Mouse (Mus musculus): Measurements from ENCODE around the gene Fez2. TPM values are rescaled to one million over a fixed set of nuclear protein-coding genes. Genes with fewer than 3 reads are reported as not detected.

Fez2 gene
- total and polyA plus RNA-seq, 2 experiments, result 18.2 to 28.9 TPM

GRCm38 (mm10) chr17:78440771-78441170 lies 22.8 kb upstream of the Fez2 start:
- Histone ChIP-seq H3K4me3 (ENCODE audit: insufficient read depth, low read depth, low read length) (no peak overlapping the region), H3K27me3 (ENCODE audit: control insufficient read depth, insufficient read depth, low read length) (no peaks in the 10 kb centered on the region), H3K36me3 (ENCODE audit: control insufficient read depth, insufficient read depth, low read length) (no peaks in the 10 kb centered on the region), H3K4me1 (ENCODE audit: control insufficient read depth, insufficient read depth, low read length) (no peaks in the 10 kb centered on the region), H3K79me2 (ENCODE audit: control insufficient read depth, insufficient read depth, low read length) (no peaks in the 10 kb centered on the region), H3K9ac (ENCODE audit: low read depth, low read length) (no peak overlapping the region), H3K27ac (replicated peaks; ENCODE audit: insufficient read depth, low read depth, low read length) (no peak overlapping the region)
- DNase-seq (ENCODE audit: extremely low read depth, low read depth, low spot score), result no peak
- no peak for TF ChIP-seq POLR2A (IDR thresholded peaks at IDR 0.05; ENCODE audit: extremely low read depth, insufficient read depth, low read length)
- TF ChIP-seq CTCF (IDR thresholded peaks at IDR 0.05; ENCODE audit: low read depth, low read length), result no peak
- 93% methylated on average over 2 of the region's 2 CpGs for WGBS

- DNase-seq (ENCODE audit: extremely low read depth, low read depth, low spot score), result no peak
- TF ChIP-seq CTCF (IDR thresholded peaks at IDR 0.05; ENCODE audit: low read depth, low read length) (no peak), POLR2A (IDR thresholded peaks at IDR 0.05; ENCODE audit: extremely low read depth, insufficient read depth, low read length) (no peak)
- Histone ChIP-seq H3K27ac (replicated peaks; ENCODE audit: insufficient read depth, low read depth, low read length) (no peak overlapping the region), H3K27me3 (ENCODE audit: control insufficient read depth, insufficient read depth, low read length) (no peaks in the 10 kb centered on the region), H3K9ac (ENCODE audit: low read depth, low read length) (no peak overlapping the region), H3K36me3 (ENCODE audit: control insufficient read depth, insufficient read depth, low read length) (no peaks in the 10 kb centered on the region), H3K79me2 (ENCODE audit: control insufficient read depth, insufficient read depth, low read length) (no peaks in the 10 kb centered on the region), H3K4me1 (ENCODE audit: control insufficient read depth, insufficient read depth, low read length) (no peaks in the 10 kb centered on the region), H3K4me3 (ENCODE audit: insufficient read depth, low read depth, low read length) (no peak overlapping the region)
- 92% methylated on average over 4 of the region's 4 CpGs for whole genome bisulfite sequencing
These were observed 19.2 kb upstream of the Fez2 start for GRCm38 (mm10) chr17:78437161-78437560.

GRCm38 (mm10) chr17:78435661-78436060 lies 17.7 kb upstream of the Fez2 start:
- H3K4me1 ChIP-seq (ENCODE audit: control insufficient read depth, insufficient read depth, low read length), result no peaks in the 10 kb centered on the region
- DNase-seq (ENCODE audit: extremely low read depth, low read depth, low spot score), result no peak
- TF ChIP-seq POLR2A (IDR thresholded peaks at IDR 0.05; ENCODE audit: extremely low read depth, insufficient read depth, low read length), result no peak
- TF ChIP-seq CTCF (IDR thresholded peaks at IDR 0.05; ENCODE audit: low read depth, low read length), result no peak
- 74% methylated on average over 6 of the region's 6 CpGs for WGBS
- H3K9ac ChIP-seq (ENCODE audit: low read depth, low read length), result no peak overlapping the region
- H3K27me3 ChIP-seq (ENCODE audit: control insufficient read depth, insufficient read depth, low read length), result no peaks in the 10 kb centered on the region
- no peaks in the 10 kb centered on the region for H3K79me2 ChIP-seq (ENCODE audit: control insufficient read depth, insufficient read depth, low read length)
- no peaks in the 10 kb centered on the region for H3K36me3 ChIP-seq (ENCODE audit: control insufficient read depth, insufficient read depth, low read length)
- no peak overlapping the region for H3K4me3 ChIP-seq (ENCODE audit: insufficient read depth, low read depth, low read length)
- no peak overlapping the region for H3K27ac ChIP-seq (replicated peaks; ENCODE audit: insufficient read depth, low read depth, low read length)

- 14% methylated on average over 1 of the region's 1 CpGs for WGBS
- TF ChIP-seq CTCF (IDR thresholded peaks at IDR 0.05; ENCODE audit: low read depth, low read length) (peak; percentile 94), POLR2A (IDR thresholded peaks at IDR 0.05; ENCODE audit: extremely low read depth, insufficient read depth, low read length) (no peak)
- H3K79me2 ChIP-seq (ENCODE audit: control insufficient read depth, insufficient read depth, low read length), result no peaks in the 10 kb centered on the region
These were observed 16.8 kb upstream of the Fez2 start for GRCm38 (mm10) chr17:78434746-78435145.

GRCm38 (mm10) chr17:78430374-78430773 lies 12.4 kb upstream of the Fez2 start:
- 73% methylated on average over 8 of the region's 8 CpGs for WGBS
- no peaks in the 10 kb centered on the region for H3K4me1 ChIP-seq (ENCODE audit: control insufficient read depth, insufficient read depth, low read length)
- no peak overlapping the region for H3K4me3 ChIP-seq (ENCODE audit: insufficient read depth, low read depth, low read length)
- no peaks in the 10 kb centered on the region for H3K27me3 ChIP-seq (ENCODE audit: control insufficient read depth, insufficient read depth, low read length)
- no peak overlapping the region for H3K9ac ChIP-seq (ENCODE audit: low read depth, low read length)
- DNase-seq (ENCODE audit: extremely low read depth, low read depth, low spot score), result no peak
- H3K36me3 ChIP-seq (ENCODE audit: control insufficient read depth, insufficient read depth, low read length), result no peaks in the 10 kb centered on the region
- no peaks in the 10 kb centered on the region for H3K79me2 ChIP-seq (ENCODE audit: control insufficient read depth, insufficient read depth, low read length)
- no peak for TF ChIP-seq POLR2A (IDR thresholded peaks at IDR 0.05; ENCODE audit: extremely low read depth, insufficient read depth, low read length)
- peak; percentile 57 for TF ChIP-seq CTCF (IDR thresholded peaks at IDR 0.05; ENCODE audit: low read depth, low read length)
- H3K27ac ChIP-seq (replicated peaks; ENCODE audit: insufficient read depth, low read depth, low read length), result no peak overlapping the region

More at GRCm38 (mm10) chr17:78434746-78435145, 16.8 kb upstream of the Fez2 start:
- no peaks in the 10 kb centered on the region for H3K36me3 ChIP-seq (ENCODE audit: control insufficient read depth, insufficient read depth, low read length)
- no peak overlapping the region for H3K9ac ChIP-seq (ENCODE audit: low read depth, low read length)
- no peak overlapping the region for H3K27ac ChIP-seq (replicated peaks; ENCODE audit: insufficient read depth, low read depth, low read length)
- no peak overlapping the region for H3K4me3 ChIP-seq (ENCODE audit: insufficient read depth, low read depth, low read length)
- peak; percentile 42 for DNase-seq (ENCODE audit: extremely low read depth, low read depth, low spot score)
- H3K4me1 ChIP-seq (ENCODE audit: control insufficient read depth, insufficient read depth, low read length), result no peaks in the 10 kb centered on the region
- no peaks in the 10 kb centered on the region for H3K27me3 ChIP-seq (ENCODE audit: control insufficient read depth, insufficient read depth, low read length)

- no peak overlapping the region for H3K4me3 ChIP-seq (ENCODE audit: insufficient read depth, low read depth, low read length)
- no peak overlapping the region for H3K27ac ChIP-seq (replicated peaks; ENCODE audit: insufficient read depth, low read depth, low read length)
- TF ChIP-seq CTCF (IDR thresholded peaks at IDR 0.05; ENCODE audit: low read depth, low read length) (no peak), POLR2A (IDR thresholded peaks at IDR 0.05; ENCODE audit: extremely low read depth, insufficient read depth, low read length) (no peak)
- no peaks in the 10 kb centered on the region for H3K36me3 ChIP-seq (ENCODE audit: control insufficient read depth, insufficient read depth, low read length)
- no peaks in the 10 kb centered on the region for H3K79me2 ChIP-seq (ENCODE audit: control insufficient read depth, insufficient read depth, low read length)
- no peak for DNase-seq (ENCODE audit: extremely low read depth, low read depth, low spot score)
- H3K4me1 ChIP-seq (ENCODE audit: control insufficient read depth, insufficient read depth, low read length), result no peaks in the 10 kb centered on the region
- no peaks in the 10 kb centered on the region for H3K27me3 ChIP-seq (ENCODE audit: control insufficient read depth, insufficient read depth, low read length)
- 81% methylated on average over 4 of the region's 4 CpGs for WGBS
- no peak overlapping the region for H3K9ac ChIP-seq (ENCODE audit: low read depth, low read length)
These were observed 11.1 kb upstream of the Fez2 start for GRCm38 (mm10) chr17:78429051-78429450.

Measured in liver, adult 2 months (tissue).